Mouse (Mus musculus): Measurements from ENCODE around the gene Nt5c3b.

The Nt5c3b gene

GRCm38 (mm10) chr11:100379311-100379710 lies 62.3 kb downstream of the Nt5c3b start:
- DNase-seq (ENCODE audit: low read depth, low spot score): no peak

GRCm38 (mm10) chr11:100378446-100378845 lies 63.2 kb downstream of the Nt5c3b start:
- no peak for DNase-seq (ENCODE audit: low read depth, low spot score)

- no peak for DNase-seq (ENCODE audit: low read depth, low spot score)
Observed at GRCm38 (mm10) chr11:100377989-100378388, 63.6 kb downstream of the Nt5c3b start.

GRCm38 (mm10) chr11:100376746-100377389 lies 64.7 kb downstream of the Nt5c3b start:
- DNase-seq (ENCODE audit: low read depth, low spot score): no peak

GRCm38 (mm10) chr11:100376005-100376404 lies 65.6 kb downstream of the Nt5c3b start:
- DNase-seq (ENCODE audit: low read depth, low spot score): no peak

GRCm38 (mm10) chr11:100375127-100375526 lies 66.5 kb downstream of the Nt5c3b start:
- DNase-seq (ENCODE audit: low read depth, low spot score): no peak

All from forelimb bud, embryonic 11.5 days (tissue).